Mouse (Mus musculus) heart, adult 18-20 months (tissue): ENCODE measurements at regions not wholly inside any gene's neighbourhood (a gene's known extent, or its start where the extent isn't known, plus 50 kb on each side); places are given as distances from the start of the nearest gene placed in this dataset.
A peak's percentile ranks its signal among the peaks of the same experiment; 100 is the strongest.
"Not testable (repeated sequence)": the region's sequence is repeated elsewhere in the genome, so short reads cannot be mapped to it uniquely, and the experiment has no call there.

Source experiments
- DNase-seq, 2 experiments: peaks; one replicate each; pipeline ENCODE4 v3.0.0; 2021 to 2022; ENCODE audit warnings: mixed read lengths in 1 of 2

- DNase-seq: no peak
Measured at GRCm38 (mm10) chr2:129883417-129883816, 83.1 kb downstream of the Stk35 start.

GRCm38 (mm10) chr2:129884316-129884715 is 84.0 kb downstream of the Stk35 start:
- DNase-seq: no peak

- peak; percentile 60 to 62 for DNase-seq
Measured at GRCm38 (mm10) chr2:129885536-129885935, 85.2 kb downstream of the Stk35 start.

- peak; percentile 67 to 72 for DNase-seq
Measured at GRCm38 (mm10) chr2:129893231-129893630, 92.9 kb downstream of the Stk35 start.

GRCm38 (mm10) chr2:129893832-129894231 is 93.5 kb downstream of the Stk35 start:
- DNase-seq: no peak

- DNase-seq: no peak
Measured at GRCm38 (mm10) chr2:129894906-129895305, 94.6 kb downstream of the Stk35 start.

GRCm38 (mm10) chr2:129895369-129895768 is 95.1 kb downstream of the Stk35 start:
- DNase-seq: no peak

GRCm38 (mm10) chr2:129896696-129897095 is 96.4 kb downstream of the Stk35 start:
- no peak for DNase-seq

- peak in 1 of 2 experiments; percentile 40 for DNase-seq
Measured at GRCm38 (mm10) chr2:129903383-129904135, 103.2 kb downstream of the Stk35 start.

GRCm38 (mm10) chr2:129904753-129905152 is 104.4 kb downstream of the Stk35 start:
- peak; percentile 40 to 67 for DNase-seq

GRCm38 (mm10) chr2:129908701-129909425 is 103.3 kb upstream of the Tgm3 start:
- DNase-seq: no peak

GRCm38 (mm10) chr2:129911203-129911921 is 100.8 kb upstream of the Tgm3 start:
- no peak for DNase-seq

- DNase-seq: no peak
Measured at GRCm38 (mm10) chr2:129912556-129912955, 99.6 kb upstream of the Tgm3 start.

- no peak for DNase-seq
Measured at GRCm38 (mm10) chr2:129914261-129914660, 97.9 kb upstream of the Tgm3 start.

- DNase-seq: no peak
Measured at GRCm38 (mm10) chr2:129916411-129916810, 95.7 kb upstream of the Tgm3 start.

- DNase-seq: no peak
Measured at GRCm38 (mm10) chr2:129918141-129918790, 93.9 kb upstream of the Tgm3 start.

- no peak for DNase-seq
Measured at GRCm38 (mm10) chr2:129919551-129919950, 92.6 kb upstream of the Tgm3 start.

GRCm38 (mm10) chr2:129927218-129927617 is 84.9 kb upstream of the Tgm3 start:
- no peak for DNase-seq

- DNase-seq: no peak
Measured at GRCm38 (mm10) chr2:129933578-129933977, 78.6 kb upstream of the Tgm3 start.

- DNase-seq: no peak
Measured at GRCm38 (mm10) chr2:129942824-129943223, 69.3 kb upstream of the Tgm3 start.

- no peak for DNase-seq
Measured at GRCm38 (mm10) chr2:129947847-129948553, 64.1 kb upstream of the Tgm3 start.

- DNase-seq: not testable (repeated sequence)
Measured at GRCm38 (mm10) chr2:129949786-129950185, 62.4 kb upstream of the Tgm3 start.
